Mouse (Mus musculus): ENCODE results near the gene Rab5if. TPM values are rescaled to one million over a fixed set of nuclear protein-coding genes. Genes with fewer than 3 reads are reported as not detected.
A peak's percentile ranks its signal among the peaks of the same experiment; 100 is the strongest.
"Not testable (repeated sequence)": the region's sequence is repeated elsewhere in the genome, so short reads cannot be mapped to it uniquely, and the experiment has no call there.

Gene Rab5if
- polyA plus RNA-seq (2012; rRNA removed): 118 and 143 TPM in 2 replicates

- TF ChIP-seq CTCF (IDR thresholded peaks at IDR 0.05; ENCODE audit: borderline replicate concordance, extremely low read depth, insufficient read depth, insufficient read length): peak; percentile 44; the same call in 1 of the 2 replicates
- TF ChIP-seq POLR2A (IDR thresholded peaks at IDR 0.05; ENCODE audit: borderline replicate concordance, extremely low read depth, insufficient read depth, insufficient read length, poor library complexity, severe bottlenecking): peak; percentile 90
- peak; percentile 99 for DNase-seq (ENCODE audit: low read depth)
Measured at GRCm38 (mm10) chr2:156862772-156863486, at the start of gene Rab5if. Gene Rab5if (plus strand): TSS chr2:156863128.

- DNase-seq (ENCODE audit: low read depth): peak; percentile 45
- TF ChIP-seq POLR2A (IDR thresholded peaks at IDR 0.05; ENCODE audit: borderline replicate concordance, extremely low read depth, insufficient read depth, insufficient read length, poor library complexity, severe bottlenecking): no peak
- no peak for TF ChIP-seq CTCF (IDR thresholded peaks at IDR 0.05; ENCODE audit: borderline replicate concordance, extremely low read depth, insufficient read depth, insufficient read length)
Measured at GRCm38 (mm10) chr2:156814344-156814801, 48.6 kb upstream of the Rab5if start.

GRCm38 (mm10) chr2:156814893-156815292 is 48.0 kb upstream of the Rab5if start:
- TF ChIP-seq POLR2A (IDR thresholded peaks at IDR 0.05; ENCODE audit: borderline replicate concordance, extremely low read depth, insufficient read depth, insufficient read length, poor library complexity, severe bottlenecking): no peak
- no peak for TF ChIP-seq CTCF (IDR thresholded peaks at IDR 0.05; ENCODE audit: borderline replicate concordance, extremely low read depth, insufficient read depth, insufficient read length)
- DNase-seq (ENCODE audit: low read depth): no peak

- no peak for TF ChIP-seq POLR2A (IDR thresholded peaks at IDR 0.05; ENCODE audit: borderline replicate concordance, extremely low read depth, insufficient read depth, insufficient read length, poor library complexity, severe bottlenecking)
- TF ChIP-seq CTCF (IDR thresholded peaks at IDR 0.05; ENCODE audit: borderline replicate concordance, extremely low read depth, insufficient read depth, insufficient read length): no peak
- DNase-seq (ENCODE audit: low read depth): no peak
Measured at GRCm38 (mm10) chr2:156815412-156815811, 47.5 kb upstream of the Rab5if start.

- no peak for DNase-seq (ENCODE audit: low read depth)
- TF ChIP-seq CTCF (IDR thresholded peaks at IDR 0.05; ENCODE audit: borderline replicate concordance, extremely low read depth, insufficient read depth, insufficient read length): no peak
- no peak for TF ChIP-seq POLR2A (IDR thresholded peaks at IDR 0.05; ENCODE audit: borderline replicate concordance, extremely low read depth, insufficient read depth, insufficient read length, poor library complexity, severe bottlenecking)
Measured at GRCm38 (mm10) chr2:156816116-156816515, 46.8 kb upstream of the Rab5if start.

DNA sequence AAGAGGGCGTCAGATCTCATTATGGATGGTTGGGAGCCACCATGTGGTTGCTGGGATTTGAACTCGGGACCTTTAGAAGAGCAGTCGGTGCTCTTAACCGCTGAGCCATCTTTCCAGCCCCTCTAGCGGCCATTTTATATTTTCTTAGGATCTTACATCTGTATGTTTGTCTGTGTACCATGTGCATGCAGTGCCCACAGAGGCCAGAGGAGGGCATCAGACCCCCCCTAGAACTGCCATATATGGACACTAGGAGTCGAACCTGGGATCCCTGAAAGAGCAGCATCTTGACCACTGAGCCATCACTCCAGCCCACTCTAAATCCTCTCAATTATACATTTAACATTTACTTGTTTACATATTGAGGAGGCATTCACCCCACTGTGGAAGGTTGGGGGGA is 37.8 kb upstream of the Rab5if start:
- DNase-seq (ENCODE audit: low read depth): not testable (repeated sequence)

DNA sequence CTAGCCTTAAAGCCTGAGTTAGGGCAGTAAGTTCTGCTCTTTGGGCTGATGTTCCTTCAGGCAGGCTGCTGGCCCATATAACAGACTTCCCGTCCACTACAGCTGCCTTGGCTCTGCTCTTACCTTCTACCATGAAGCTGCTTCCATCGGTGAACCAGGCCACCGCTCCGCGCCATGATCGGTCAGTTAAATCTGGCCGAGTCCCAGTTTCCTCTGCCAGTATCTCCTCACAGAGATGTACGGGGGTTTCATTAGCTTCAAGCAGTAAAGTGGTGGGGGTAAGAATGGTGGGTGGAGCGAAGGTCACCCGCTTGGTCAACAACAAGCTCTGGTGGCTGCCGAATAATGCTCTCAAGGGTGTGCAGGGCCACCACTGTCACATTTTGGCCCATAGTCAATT is 28.6 kb upstream of the Rab5if start:
- no peak for DNase-seq (ENCODE audit: low read depth)
- TF ChIP-seq POLR2A (IDR thresholded peaks at IDR 0.05; ENCODE audit: borderline replicate concordance, extremely low read depth, insufficient read depth, insufficient read length, poor library complexity, severe bottlenecking) (no peak), CTCF (IDR thresholded peaks at IDR 0.05; ENCODE audit: borderline replicate concordance, extremely low read depth, insufficient read depth, insufficient read length) (no peak)

- DNase-seq (ENCODE audit: low read depth): no peak
- TF ChIP-seq CTCF (IDR thresholded peaks at IDR 0.05; ENCODE audit: borderline replicate concordance, extremely low read depth, insufficient read depth, insufficient read length) (no peak), POLR2A (IDR thresholded peaks at IDR 0.05; ENCODE audit: borderline replicate concordance, extremely low read depth, insufficient read depth, insufficient read length, poor library complexity, severe bottlenecking) (no peak)
Measured at GRCm38 (mm10) chr2:156838839-156839238, 24.1 kb upstream of the Rab5if start.

DNA sequence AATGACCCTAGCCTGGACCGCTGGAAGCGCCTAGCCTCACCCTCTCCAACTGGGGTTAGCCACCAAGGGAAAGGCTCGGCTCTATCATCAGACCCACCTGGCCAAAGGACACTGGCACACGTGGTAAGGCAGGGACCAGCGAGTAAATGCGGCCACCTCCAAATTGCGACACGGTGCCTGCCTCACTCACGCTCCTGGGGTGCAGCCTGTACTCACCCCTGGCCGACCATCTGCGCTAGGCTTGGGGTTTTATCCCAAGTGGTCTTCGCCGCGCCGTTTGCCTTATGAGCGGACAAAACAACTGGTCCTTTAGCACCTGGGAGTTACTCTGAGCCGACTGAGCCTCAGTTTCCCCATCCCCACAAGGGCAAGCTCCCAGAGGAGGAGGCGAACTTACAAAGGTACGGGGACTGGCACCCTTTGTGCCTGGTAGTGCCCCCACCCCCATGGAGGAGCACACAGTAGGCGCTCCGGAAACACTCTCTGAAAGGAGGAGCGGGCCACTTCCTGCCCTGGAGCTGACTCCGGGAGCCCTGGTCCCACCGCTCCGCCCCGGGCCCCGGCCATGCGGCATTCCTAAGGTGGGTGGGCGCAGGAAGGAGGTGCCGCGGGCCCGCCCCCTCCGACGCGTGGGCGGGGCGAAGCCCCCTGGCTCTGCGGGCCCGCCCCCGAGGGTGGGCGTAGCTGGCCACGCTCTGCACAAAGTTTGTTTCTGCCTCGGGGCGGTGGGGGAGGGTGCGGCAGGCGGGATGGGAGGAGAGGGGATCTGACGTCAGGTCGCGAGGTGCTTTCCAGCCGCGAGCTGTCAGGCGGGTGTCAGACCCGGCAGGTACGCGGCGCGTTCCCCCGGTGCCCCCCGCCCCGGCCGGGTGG is 23.4 kb upstream of the Rab5if start, which contains the start of gene Tgif2:
Tgif2 (plus strand) TSS at position 689 of the 873 bp plus-strand sequence.
- DNase-seq (ENCODE audit: low read depth): peak; percentile 94
- TF ChIP-seq CTCF (IDR thresholded peaks at IDR 0.05; ENCODE audit: borderline replicate concordance, extremely low read depth, insufficient read depth, insufficient read length) (no peak), POLR2A (IDR thresholded peaks at IDR 0.05; ENCODE audit: borderline replicate concordance, extremely low read depth, insufficient read depth, insufficient read length, poor library complexity, severe bottlenecking) (peak; percentile 33; the same call in 1 of the 2 replicates)

GRCm38 (mm10) chr2:156840301-156841027 is 22.5 kb upstream of the Rab5if start:
- DNase-seq (ENCODE audit: low read depth): peak; percentile 75
- TF ChIP-seq POLR2A (IDR thresholded peaks at IDR 0.05; ENCODE audit: borderline replicate concordance, extremely low read depth, insufficient read depth, insufficient read length, poor library complexity, severe bottlenecking): no peak

Data from brain, embryonic 14.5 days (tissue).